Mouse (Mus musculus): ENCODE data around the gene Cacna2d1.

- no peak for TF ChIP-seq CTCF (IDR thresholded peaks at IDR 0.05; ENCODE audit: borderline replicate concordance, insufficient read depth, low read depth, low read length)
- no peak for TF ChIP-seq POLR2A (IDR thresholded peaks at IDR 0.05; ENCODE audit: borderline replicate concordance, insufficient read depth, low read length)
Measured at GRCm38 (mm10) chr5:16281229-16281628, 346.7 kb downstream of the Cacna2d1 start.
